Mouse (Mus musculus): ENCODE measurements around the gene Lrrc3b. TPM values are rescaled to one million over a fixed set of nuclear protein-coding genes. Genes with fewer than 3 reads are reported as not detected.
A peak's percentile ranks its signal among the peaks of the same experiment; 100 is the strongest.

Gene Lrrc3b
- total and polyA plus RNA-seq, 2 experiments, result 0.09 TPM; not detected in 1

- no peaks in the 10 kb centered on the region for H3K79me2 ChIP-seq (ENCODE audit: control insufficient read depth, insufficient read depth, low read length)
- H3K36me3 ChIP-seq (ENCODE audit: control insufficient read depth, insufficient read depth, low read length), result no peaks in the 10 kb centered on the region
- no peak for DNase-seq (ENCODE audit: extremely low read depth, low read depth, low spot score)
- no peak for TF ChIP-seq POLR2A (IDR thresholded peaks at IDR 0.05; ENCODE audit: extremely low read depth, insufficient read depth, low read length)
- no peak for TF ChIP-seq CTCF (IDR thresholded peaks at IDR 0.05; ENCODE audit: low read depth, low read length)
- H3K27ac ChIP-seq (replicated peaks; ENCODE audit: insufficient read depth, low read depth, low read length), result no peak overlapping the region
- H3K4me1 ChIP-seq (ENCODE audit: control insufficient read depth, insufficient read depth, low read length), result no peaks in the 10 kb centered on the region
- no peak overlapping the region for H3K4me3 ChIP-seq (ENCODE audit: insufficient read depth, low read depth, low read length)
- WGBS, result 93% methylated on average over 1 of the region's 1 CpGs
- H3K9ac ChIP-seq (ENCODE audit: low read depth, low read length), result no peak overlapping the region
- H3K27me3 ChIP-seq (ENCODE audit: control insufficient read depth, insufficient read depth, low read length), result no peaks in the 10 kb centered on the region
Observed at GRCm38 (mm10) chr14:15359893-15360292, 78.9 kb downstream of the Lrrc3b start.

DNA sequence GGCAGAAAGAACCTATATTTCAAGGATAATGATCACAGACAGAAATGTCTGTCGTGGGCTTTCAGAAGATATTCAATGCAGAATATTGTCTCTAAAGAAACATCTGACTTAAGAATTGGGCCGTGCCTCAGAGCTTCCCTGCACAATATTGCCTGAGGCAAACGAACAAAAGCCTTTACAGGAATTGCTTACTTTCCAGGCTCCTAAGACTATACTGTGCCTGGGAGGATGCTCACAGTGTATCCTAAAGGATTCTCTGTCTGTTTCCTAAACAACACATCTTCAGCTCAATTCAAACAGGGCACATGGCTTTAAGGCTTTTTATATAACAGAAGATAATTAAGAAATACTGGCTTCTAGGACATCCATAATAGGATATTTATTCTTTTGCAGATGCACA, 79.7 kb downstream of the Lrrc3b start:
- 81% methylated on average over 3 of the region's 3 CpGs for WGBS
- Histone ChIP-seq H3K4me1 (ENCODE audit: control insufficient read depth, insufficient read depth, low read length) (no peaks in the 10 kb centered on the region), H3K4me3 (ENCODE audit: insufficient read depth, low read depth, low read length) (no peak overlapping the region), H3K9ac (ENCODE audit: low read depth, low read length) (no peak overlapping the region), H3K36me3 (ENCODE audit: control insufficient read depth, insufficient read depth, low read length) (no peaks in the 10 kb centered on the region), H3K27me3 (ENCODE audit: control insufficient read depth, insufficient read depth, low read length) (no peaks in the 10 kb centered on the region), H3K27ac (replicated peaks; ENCODE audit: insufficient read depth, low read depth, low read length) (no peak overlapping the region), H3K79me2 (ENCODE audit: control insufficient read depth, insufficient read depth, low read length) (no peaks in the 10 kb centered on the region)
- no peak for DNase-seq (ENCODE audit: extremely low read depth, low read depth, low spot score)
- no peak for TF ChIP-seq CTCF (IDR thresholded peaks at IDR 0.05; ENCODE audit: low read depth, low read length)
- TF ChIP-seq POLR2A (IDR thresholded peaks at IDR 0.05; ENCODE audit: extremely low read depth, insufficient read depth, low read length), result no peak

DNA sequence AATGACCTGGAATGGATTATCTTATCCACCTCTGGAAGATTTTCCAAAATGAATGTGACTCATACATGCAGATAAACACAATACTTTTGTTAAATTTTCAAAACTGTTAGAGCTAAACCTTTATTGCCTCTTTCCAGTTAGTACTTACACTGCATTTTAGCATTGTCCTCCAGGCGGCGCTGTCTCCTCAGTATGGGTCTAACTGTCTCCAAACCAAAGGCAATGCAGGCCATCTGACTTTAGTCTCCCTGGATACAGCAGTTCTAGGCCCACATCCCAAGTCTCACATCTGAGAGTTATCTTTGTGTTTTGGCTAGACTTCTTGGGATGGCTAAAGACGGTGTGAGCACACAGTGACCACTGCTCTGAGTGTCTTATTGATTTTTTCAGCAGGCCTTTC, 83.3 kb downstream of the Lrrc3b start:
- whole genome bisulfite sequencing, result 15% methylated on average over 3 of the region's 3 CpGs
- H3K79me2 ChIP-seq (ENCODE audit: control insufficient read depth, insufficient read depth, low read length), result no peaks in the 10 kb centered on the region
- DNase-seq (ENCODE audit: extremely low read depth, low read depth, low spot score), result no peak
- no peaks in the 10 kb centered on the region for H3K27me3 ChIP-seq (ENCODE audit: control insufficient read depth, insufficient read depth, low read length)
- no peaks in the 10 kb centered on the region for H3K4me1 ChIP-seq (ENCODE audit: control insufficient read depth, insufficient read depth, low read length)
- H3K27ac ChIP-seq (replicated peaks; ENCODE audit: insufficient read depth, low read depth, low read length), result no peak overlapping the region
- H3K4me3 ChIP-seq (ENCODE audit: insufficient read depth, low read depth, low read length), result no peak overlapping the region
- H3K9ac ChIP-seq (ENCODE audit: low read depth, low read length), result no peak overlapping the region
- peak; percentile 50 for TF ChIP-seq CTCF (IDR thresholded peaks at IDR 0.05; ENCODE audit: low read depth, low read length)
- no peak for TF ChIP-seq POLR2A (IDR thresholded peaks at IDR 0.05; ENCODE audit: extremely low read depth, insufficient read depth, low read length)
- H3K36me3 ChIP-seq (ENCODE audit: control insufficient read depth, insufficient read depth, low read length), result no peaks in the 10 kb centered on the region

DNA sequence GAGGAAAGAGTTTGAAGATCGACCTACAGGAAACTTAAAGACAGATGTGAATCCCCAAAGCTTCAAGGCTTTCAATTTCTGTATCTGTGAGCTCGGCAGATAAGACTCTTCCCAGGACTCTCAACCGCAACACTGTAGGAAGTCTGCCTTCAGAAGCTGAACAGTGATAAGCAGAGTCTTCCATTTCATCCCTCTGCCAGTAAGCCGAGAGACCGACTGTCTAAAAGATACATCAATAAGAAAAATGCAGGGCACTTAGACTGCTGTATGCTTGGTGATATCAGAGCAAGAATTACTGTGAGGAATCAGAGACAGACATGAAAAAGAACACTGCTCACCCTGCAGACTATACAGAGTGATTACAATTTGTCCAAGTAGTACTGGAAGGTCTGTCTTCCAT, 84.5 kb downstream of the Lrrc3b start:
- H3K27ac ChIP-seq (replicated peaks; ENCODE audit: insufficient read depth, low read depth, low read length), result no peak overlapping the region
- no peaks in the 10 kb centered on the region for H3K4me1 ChIP-seq (ENCODE audit: control insufficient read depth, insufficient read depth, low read length)
- H3K9ac ChIP-seq (ENCODE audit: low read depth, low read length), result no peak overlapping the region
- no peaks in the 10 kb centered on the region for H3K36me3 ChIP-seq (ENCODE audit: control insufficient read depth, insufficient read depth, low read length)
- DNase-seq (ENCODE audit: extremely low read depth, low read depth, low spot score), result no peak
- H3K79me2 ChIP-seq (ENCODE audit: control insufficient read depth, insufficient read depth, low read length), result no peaks in the 10 kb centered on the region
- TF ChIP-seq POLR2A (IDR thresholded peaks at IDR 0.05; ENCODE audit: extremely low read depth, insufficient read depth, low read length), result no peak
- no peak for TF ChIP-seq CTCF (IDR thresholded peaks at IDR 0.05; ENCODE audit: low read depth, low read length)
- no peaks in the 10 kb centered on the region for H3K27me3 ChIP-seq (ENCODE audit: control insufficient read depth, insufficient read depth, low read length)
- 50% methylated on average over 5 of the region's 5 CpGs for WGBS
- H3K4me3 ChIP-seq (ENCODE audit: insufficient read depth, low read depth, low read length), result no peak overlapping the region

- TF ChIP-seq POLR2A (IDR thresholded peaks at IDR 0.05; ENCODE audit: extremely low read depth, insufficient read depth, low read length) (no peak), CTCF (IDR thresholded peaks at IDR 0.05; ENCODE audit: low read depth, low read length) (no peak)
- 73% methylated on average over 2 of the region's 2 CpGs for whole genome bisulfite sequencing
Observed at GRCm38 (mm10) chr14:15333130-15333529, 105.7 kb downstream of the Lrrc3b start.

GRCm38 (mm10) chr14:15331370-15331769, 107.4 kb downstream of the Lrrc3b start:
- H3K27ac ChIP-seq (replicated peaks; ENCODE audit: insufficient read depth, low read depth, low read length), result no peak overlapping the region
- no peaks in the 10 kb centered on the region for H3K79me2 ChIP-seq (ENCODE audit: control insufficient read depth, insufficient read depth, low read length)
- H3K36me3 ChIP-seq (ENCODE audit: control insufficient read depth, insufficient read depth, low read length), result no peaks in the 10 kb centered on the region
- no peak overlapping the region for H3K9ac ChIP-seq (ENCODE audit: low read depth, low read length)
- no peaks in the 10 kb centered on the region for H3K4me1 ChIP-seq (ENCODE audit: control insufficient read depth, insufficient read depth, low read length)
- WGBS, result 37% methylated on average over 1 of the region's 1 CpGs
- TF ChIP-seq POLR2A (IDR thresholded peaks at IDR 0.05; ENCODE audit: extremely low read depth, insufficient read depth, low read length) (no peak), CTCF (IDR thresholded peaks at IDR 0.05; ENCODE audit: low read depth, low read length) (no peak)
- H3K27me3 ChIP-seq (ENCODE audit: control insufficient read depth, insufficient read depth, low read length), result no peaks in the 10 kb centered on the region
- H3K4me3 ChIP-seq (ENCODE audit: insufficient read depth, low read depth, low read length), result no peak overlapping the region
- no peak for DNase-seq (ENCODE audit: extremely low read depth, low read depth, low spot score)

More at GRCm38 (mm10) chr14:15333130-15333529, 105.7 kb downstream of the Lrrc3b start:
- DNase-seq (ENCODE audit: extremely low read depth, low read depth, low spot score), result no peak
- Histone ChIP-seq H3K36me3 (ENCODE audit: control insufficient read depth, insufficient read depth, low read length) (no peaks in the 10 kb centered on the region), H3K79me2 (ENCODE audit: control insufficient read depth, insufficient read depth, low read length) (no peaks in the 10 kb centered on the region), H3K4me1 (ENCODE audit: control insufficient read depth, insufficient read depth, low read length) (no peaks in the 10 kb centered on the region), H3K27ac (replicated peaks; ENCODE audit: insufficient read depth, low read depth, low read length) (no peak overlapping the region), H3K9ac (ENCODE audit: low read depth, low read length) (no peak overlapping the region), H3K4me3 (ENCODE audit: insufficient read depth, low read depth, low read length) (no peak overlapping the region), H3K27me3 (ENCODE audit: control insufficient read depth, insufficient read depth, low read length) (no peaks in the 10 kb centered on the region)
